Comparison of ENCODE assay signal across 8 mouse cellular contexts in the genomic region with DNA sequence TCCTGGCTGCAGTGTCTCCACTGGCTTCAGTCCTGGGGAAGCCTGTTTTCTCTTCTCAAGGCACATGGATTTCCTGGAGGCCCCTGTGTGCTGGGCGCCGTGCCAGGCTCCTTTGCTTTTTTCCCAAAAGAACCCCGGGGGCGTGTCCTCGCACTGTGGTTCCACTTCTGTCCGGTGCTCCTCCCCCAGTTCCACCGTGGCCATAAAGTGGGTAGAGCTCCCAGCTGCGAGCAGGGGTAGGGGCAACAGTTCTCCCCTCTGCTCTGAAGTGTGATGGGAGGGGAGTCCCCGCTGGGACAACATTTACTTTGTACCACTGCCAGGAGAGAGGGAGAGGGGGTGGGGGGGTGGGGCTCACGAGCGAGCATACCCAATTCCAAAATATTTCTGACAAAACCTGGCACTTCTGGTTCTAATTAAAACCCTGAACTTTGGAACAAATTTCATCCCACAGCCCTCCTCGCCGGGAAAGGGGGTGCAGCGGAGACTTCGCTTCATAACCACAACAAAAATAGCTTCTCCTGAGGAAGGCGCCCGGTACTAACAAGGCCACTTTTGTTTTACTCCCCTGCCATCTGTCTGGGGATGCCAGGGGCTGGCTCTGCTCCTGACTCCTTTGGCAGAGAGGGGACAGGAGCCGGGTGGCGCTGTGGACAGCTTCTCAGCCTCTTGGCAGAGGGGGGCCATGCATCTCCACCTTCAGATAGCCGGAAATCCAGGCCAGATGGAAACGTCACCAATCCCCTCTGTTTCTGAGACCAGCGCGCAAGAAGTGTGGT. TPM values are rescaled to one million over a fixed set of nuclear protein-coding genes. Genes with fewer than 3 reads are reported as not detected.
DNase-seq lines count a peak whose midpoint lies in the region; ATAC-seq and TF ChIP-seq lines count a peak whose summit lies in the region.

No protein-coding gene starts in this region.

- H3K4me2 ChIP-seq in hindbrain, postnatal 0 days (ENCODE audit: low read depth, low read length) = peak overlapping the region; percentile 24

- H3K36me3 ChIP-seq in hindbrain, postnatal 0 days (ENCODE audit: insufficient read depth, low read length) = no peaks in the 10 kb centered on the region

- peak; percentile 95 for DNase-seq in adrenal gland, postnatal 10 days
- DNase-seq in gastrocnemius, postnatal 14 days = peak; percentile 94
- peak; percentile 91 for DNase-seq in hindbrain, postnatal 0 days (ENCODE audit: low spot score)
- DNase-seq in left cerebral cortex, adult 18-20 months (ENCODE audit: low spot score in 2 of 2) = peak; percentile 78 to 85
- DNase-seq in lung, postnatal 14 days = peak; percentile 96
- peak; percentile 20 to 30 for DNase-seq in spleen, postnatal 36 days (ENCODE audit: low spot score in 2 of 2)
- no peak for DNase-seq in thymus, postnatal 0 days (ENCODE audit: low spot score)

- ATAC-seq in common myeloid progenitor, adult 5-6 weeks (replicated peaks; ENCODE audit: low read depth, poor library complexity, severe bottlenecking) = peak; percentile 58; the same call in 1 of the 2 replicates
- peak; percentile 92 for ATAC-seq in hindbrain, postnatal 0 days

- no peak overlapping the region for H3K9ac ChIP-seq in hindbrain, postnatal 0 days (replicated peaks; ENCODE audit: low read length)

- TF ChIP-seq CTCF in hindbrain, postnatal 0 days (IDR thresholded peaks at IDR 0.05; ENCODE audit: low read depth) = peak; percentile 48

- no peaks in the 10 kb centered on the region for H3K27me3 ChIP-seq in hindbrain, postnatal 0 days (ENCODE audit: insufficient read depth, low read length)

- no peaks in the 10 kb centered on the region for H3K4me1 ChIP-seq in hindbrain, postnatal 0 days (ENCODE audit: insufficient read depth, low read length)

- H3K9me3 ChIP-seq in hindbrain, postnatal 0 days (ENCODE audit: low read length) = no peaks in the 10 kb centered on the region

- no peak overlapping the region for H3K4me3 ChIP-seq in hindbrain, postnatal 0 days (ENCODE audit: low read length)

- intact Hi-C loops in gastrocnemius, postnatal 14 days (cut with DNase I; ENCODE audit: low total_unique reads) = no loop called here

- WGBS in hindbrain, postnatal 0 days = 14% methylated on average over 23 of the region's 23 CpGs

- peak overlapping the region; percentile 62 for H3K27ac ChIP-seq in hindbrain, postnatal 0 days

RNA-seq across cellular contexts. Expression of a gene that starts 49.2 kb away (rescaled TPM):
- total RNA-seq in adrenal gland, postnatal 10 days (2021) = 1 to 10 TPM; 7.7 to 8.6 TPM
- total RNA-seq in common myeloid progenitor, adult 5-6 weeks (2017) = 1.8 and 1.9 TPM in 2 replicates
- total RNA-seq in gastrocnemius, postnatal 14 days (2021) = 1 to 10 TPM; 3.2 to 3.4 TPM
- total RNA-seq in hindbrain, postnatal 0 days (2014; rRNA removed) = 30.4 and 31.9 TPM in 2 replicates
- 16.5 and 18.0 TPM in 2 replicates for polyA plus RNA-seq in hindbrain, postnatal 0 days (2015; fragmentation: Nextera tagmentation; extraction: Ambion mirVana)
- total RNA-seq in left cerebral cortex, adult 18-20 months (2021) = 10 to 100 TPM; 13.7 to 14.0 TPM
- polyA plus RNA-seq in thymus, postnatal 0 days (2015; fragmentation: Nextera tagmentation; extraction: Ambion mirVana) = 4.2 and 4.7 TPM in 2 replicates

RNA-seq across cellular contexts. Expression of a gene that starts 49.4 kb away (rescaled TPM):
- total RNA-seq in adrenal gland, postnatal 10 days (2021) = 1 to 10 TPM; 4.0 to 5.5 TPM
- 0.05 TPM in 1 of 2 replicates, not detected in the other for total RNA-seq in common myeloid progenitor, adult 5-6 weeks (2017)
- under 1 TPM; 0.62 to 0.84 TPM for total RNA-seq in gastrocnemius, postnatal 14 days (2021)
- total RNA-seq in hindbrain, postnatal 0 days (2014; rRNA removed) = 108 and 114 TPM in 2 replicates
- polyA plus RNA-seq in hindbrain, postnatal 0 days (2015; fragmentation: Nextera tagmentation; extraction: Ambion mirVana) = 11.3 TPM in 2 replicates
- 10 to 100 TPM; 71.8 to 72.7 TPM for total RNA-seq in left cerebral cortex, adult 18-20 months (2021)
- 0.51 and 0.58 TPM in 2 replicates for polyA plus RNA-seq in thymus, postnatal 0 days (2015; fragmentation: Nextera tagmentation; extraction: Ambion mirVana)

Comparison
In these comparisons a context has a peak if more than half of its experiments do, and no peak if none do; other contexts are left out.
1. RNA of a gene that starts 49.4 kb away (total RNA-seq): 108 to 114 TPM in hindbrain, postnatal 0 days and 71.8 to 72.7 TPM in left cerebral cortex, adult 18-20 months; 4.0 to 5.5 TPM in adrenal gland, postnatal 10 days, 0.62 to 0.84 TPM in gastrocnemius, postnatal 14 days and 0.05 TPM in common myeloid progenitor, adult 5-6 weeks; every median in the first group is over 10 times any median in the second.